Mouse (Mus musculus): ENCODE results near the gene Cldn15. TPM values are rescaled to one million over a fixed set of nuclear protein-coding genes. Genes with fewer than 3 reads are reported as not detected.

Cldn15 gene
- total and polyA plus RNA-seq, 3 experiments: 1.2 to 2.1 TPM; not detected in 1

DNA sequence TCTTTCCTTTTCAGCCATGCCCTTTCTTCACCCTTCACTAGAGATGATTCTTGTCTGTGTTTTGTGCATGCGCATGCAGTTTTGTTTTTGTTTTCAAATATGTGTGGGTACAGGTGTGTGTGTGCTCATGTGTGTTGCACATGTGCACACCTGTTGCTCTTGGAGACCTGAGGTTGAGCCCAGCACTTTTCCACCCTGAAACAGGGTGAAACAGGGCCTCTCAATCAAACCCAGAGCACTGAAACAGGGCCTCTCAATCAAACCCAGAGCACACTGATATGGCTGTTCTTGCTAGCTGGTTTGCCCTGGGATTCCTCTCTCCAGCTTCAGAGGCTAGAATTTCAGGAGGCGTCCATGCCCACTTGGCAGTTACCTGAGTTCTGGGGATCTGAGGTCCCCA lies 34.2 kb downstream of the Cldn15 start:
- peak overlapping the region in 1 of 2 experiments; percentile 29; a peak in 1 of 4 replicates for H3K4me3 ChIP-seq (ENCODE audit: control insufficient read depth in 1 of 2, insufficient read depth in 1 of 2, low read depth in 2 of 2, low read length in 2 of 2)
- DNase-seq (ENCODE audit: low read depth, low spot score): no peak
- peaks cover 0 to 2% of the 10 kb centered on the region in 2 experiments; a peak in 1 of 4 replicates for H3K4me1 ChIP-seq (ENCODE audit: control insufficient read depth in 1 of 2, insufficient read depth in 2 of 2, low read length in 2 of 2)
- no peaks in the 10 kb centered on the region for H3K9me3 ChIP-seq (replicated peaks; ENCODE audit: insufficient read depth, low read length)
- H3K27me3 ChIP-seq (ENCODE audit: control insufficient read depth in 1 of 2, insufficient read depth in 2 of 2, low read length in 2 of 2): peaks cover 0 to 2% of the 10 kb centered on the region in 2 experiments; a peak in 1 of 4 replicates
- TF ChIP-seq NRF1 (IDR thresholded peaks at IDR 0.05; ENCODE audit: insufficient read depth, low read depth, low read length, poor library complexity, severe bottlenecking) (no peak), POLR2AphosphoS2 (IDR thresholded peaks at IDR 0.05; ENCODE audit: low read length) (no peak), ETS1 (IDR thresholded peaks at IDR 0.05; ENCODE audit: low read depth, low read length) (no peak), MAZ (IDR thresholded peaks at IDR 0.05; ENCODE audit: low read depth, low read length) (no peak), MYC (IDR thresholded peaks at IDR 0.05; ENCODE audit: low read depth, low read length) (no peak), HCFC1 (IDR thresholded peaks at IDR 0.05; ENCODE audit: low read depth, low read length) (peak; percentile 61), ELF1 (IDR thresholded peaks at IDR 0.05; ENCODE audit: low read depth, low read length) (no peak), BHLHE40 (IDR thresholded peaks at IDR 0.05; ENCODE audit: borderline replicate concordance, low read depth, low read length) (no peak), SIN3A (IDR thresholded peaks at IDR 0.05; ENCODE audit: low read length) (no peak), TAL1 (IDR thresholded peaks at IDR 0.05; ENCODE audit: low read length) (no peak), NELFE (IDR thresholded peaks at IDR 0.05; ENCODE audit: low read depth, low read length) (0 out of 2 replicates have a peak, but pooled peaks have one; percentile 23)
- no peak overlapping the region for H3K27ac ChIP-seq (ENCODE audit: control insufficient read depth, low read depth, low read length)
- H3K79me2 ChIP-seq (ENCODE audit: control insufficient read depth, insufficient read depth, low read length, poor library complexity): no peaks in the 10 kb centered on the region
- H3K36me3 ChIP-seq (ENCODE audit: control insufficient read depth in 1 of 2, insufficient read depth in 2 of 2, low read length in 2 of 2): no peaks in the 10 kb centered on the region
- H3K9ac ChIP-seq (ENCODE audit: control insufficient read depth, low read depth, low read length, poor library complexity, severe bottlenecking): no peak overlapping the region

DNA sequence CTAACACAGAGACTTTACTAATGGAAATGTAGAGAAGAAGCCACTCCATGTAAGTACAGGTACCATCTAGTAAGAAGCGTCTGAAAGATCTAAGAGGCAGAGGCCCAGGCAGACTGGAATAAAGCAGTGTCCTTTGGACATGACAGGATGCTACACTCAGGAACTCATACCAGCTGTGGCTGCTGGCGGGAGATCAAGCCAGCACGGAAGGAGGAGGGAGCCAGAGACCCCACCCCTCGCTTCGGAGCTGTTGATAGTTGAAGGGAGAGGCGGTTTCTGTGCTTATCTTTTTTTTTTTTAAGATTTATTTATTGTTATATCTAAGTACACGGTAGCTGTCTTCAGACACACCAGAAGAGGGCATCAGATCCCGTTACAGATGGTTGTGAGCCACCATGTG lies 40.9 kb downstream of the Cldn15 start:
- TF ChIP-seq HCFC1 (IDR thresholded peaks at IDR 0.05; ENCODE audit: low read depth, low read length) (no peak), E2F4 (IDR thresholded peaks at IDR 0.05; ENCODE audit: borderline replicate concordance, low read depth, low read length) (no peak), RCOR1 (IDR thresholded peaks at IDR 0.05; ENCODE audit: low read depth, low read length) (no peak), MAFK (IDR thresholded peaks at IDR 0.05; ENCODE audit: borderline replicate concordance, low read depth, low read length) (no peak), ZKSCAN1 (IDR thresholded peaks at IDR 0.05; ENCODE audit: low read depth, low read length) (no peak), MYB (IDR thresholded peaks at IDR 0.05; ENCODE audit: low read depth, low read length) (no peak), USF2 (IDR thresholded peaks at IDR 0.05; ENCODE audit: borderline replicate concordance in 1 of 2, insufficient read depth in 1 of 2, low read depth in 1 of 2, low read length in 2 of 2) (no peak), POLR2AphosphoS5 (IDR thresholded peaks at IDR 0.05; ENCODE audit: borderline replicate concordance, low read depth, low read length) (no peak), POLR2A (IDR thresholded peaks at IDR 0.05; ENCODE audit: control insufficient read depth in 1 of 2, insufficient read depth in 1 of 2, low read depth in 1 of 2, low read length in 2 of 2, poor library complexity in 1 of 2) (no peak), NRF1 (IDR thresholded peaks at IDR 0.05; ENCODE audit: insufficient read depth, low read depth, low read length, poor library complexity, severe bottlenecking) (no peak), CTCF (IDR thresholded peaks at IDR 0.05 in 2 of 3, conservative IDR thresholded peaks at IDR 0.05 in 1 of 3; ENCODE audit: control insufficient read depth in 1 of 3, insufficient read depth in 1 of 3, low read depth in 2 of 3, low read length in 3 of 3, poor library complexity in 1 of 3, severe bottlenecking in 1 of 3) (no peak), NELFE (IDR thresholded peaks at IDR 0.05; ENCODE audit: low read depth, low read length) (no peak), USF1 (IDR thresholded peaks at IDR 0.05; ENCODE audit: low read depth, low read length) (no peak), CHD2 (IDR thresholded peaks at IDR 0.05; ENCODE audit: low read length) (no peak), MXI1 (IDR thresholded peaks at IDR 0.05; ENCODE audit: low read depth, low read length) (no peak), POLR2AphosphoS2 (IDR thresholded peaks at IDR 0.05; ENCODE audit: low read length) (no peak)
- H3K27me3 ChIP-seq (ENCODE audit: control insufficient read depth in 1 of 2, insufficient read depth in 2 of 2, low read length in 2 of 2): peaks cover 4 to 5% of the 10 kb centered on the region in 2 experiments; a peak in 1 of 4 replicates

More for the DNA sequence above, 40.9 kb downstream of the Cldn15 start:
- H3K4me1 ChIP-seq (ENCODE audit: control insufficient read depth in 1 of 2, insufficient read depth in 2 of 2, low read length in 2 of 2): no peaks in the 10 kb centered on the region
- no peak overlapping the region for H3K9ac ChIP-seq (ENCODE audit: control insufficient read depth, low read depth, low read length, poor library complexity, severe bottlenecking)
- no peaks in the 10 kb centered on the region for H3K36me3 ChIP-seq (ENCODE audit: control insufficient read depth in 1 of 2, insufficient read depth in 2 of 2, low read length in 2 of 2)
- no peak overlapping the region for H3K4me3 ChIP-seq (ENCODE audit: control insufficient read depth in 1 of 2, insufficient read depth in 1 of 2, low read depth in 2 of 2, low read length in 2 of 2)
- H3K79me2 ChIP-seq (ENCODE audit: control insufficient read depth, insufficient read depth, low read length, poor library complexity): no peaks in the 10 kb centered on the region
- no peak overlapping the region for H3K27ac ChIP-seq (ENCODE audit: control insufficient read depth, low read depth, low read length)
- DNase-seq (ENCODE audit: low read depth, low spot score): no peak
- H3K9me3 ChIP-seq (replicated peaks; ENCODE audit: insufficient read depth, low read length): no peaks in the 10 kb centered on the region

Data from MEL (cell line).